Mouse (Mus musculus): ENCODE measurements around the gene Spata31d1d.
"Not testable (repeated sequence)": the region's sequence is repeated elsewhere in the genome, so short reads cannot be mapped to it uniquely, and the experiment has no call there.

Gene Spata31d1d

GRCm38 (mm10) chr13:59711984-59712383 lies 19.6 kb downstream of the Spata31d1d start, which contains the start of gene Spata31d1b:
Gene Spata31d1b, plus strand, starts transcription at chr13:59712284.
- not testable (repeated sequence) for DNase-seq (ENCODE audit: low read depth, low spot score); H3K27me3 ChIP-seq (ENCODE audit: control insufficient read depth, insufficient read depth, low read length, poor library complexity, severe bottlenecking); H3K36me3 ChIP-seq (ENCODE audit: control insufficient read depth, insufficient read depth, low read length, poor library complexity, severe bottlenecking)

- H3K36me3 ChIP-seq (ENCODE audit: control insufficient read depth, insufficient read depth, low read length, poor library complexity, severe bottlenecking), result no peaks in the 10 kb centered on the region
- DNase-seq (ENCODE audit: low read depth, low spot score), result no peak
- no peaks in the 10 kb centered on the region for H3K27me3 ChIP-seq (ENCODE audit: control insufficient read depth, insufficient read depth, low read length, poor library complexity, severe bottlenecking)
Measured at GRCm38 (mm10) chr13:59710230-59710629, 21.3 kb downstream of the Spata31d1d start, which contains the start of gene Spata31d1a. Gene Spata31d1a, minus strand, starts transcription at chr13:59710330.

- Histone ChIP-seq H3K27me3 (ENCODE audit: control insufficient read depth, insufficient read depth, low read length, poor library complexity, severe bottlenecking) (no peaks in the 10 kb centered on the region), H3K36me3 (ENCODE audit: control insufficient read depth, insufficient read depth, low read length, poor library complexity, severe bottlenecking) (no peaks in the 10 kb centered on the region)
- peak; percentile 25 for DNase-seq (ENCODE audit: low read depth, low spot score)
Measured at GRCm38 (mm10) chr13:59704562-59704961, 27.0 kb downstream of the Spata31d1d start.

GRCm38 (mm10) chr13:59703514-59703913 lies 28.0 kb downstream of the Spata31d1d start:
- H3K36me3 ChIP-seq (ENCODE audit: control insufficient read depth, insufficient read depth, low read length, poor library complexity, severe bottlenecking), result no peaks in the 10 kb centered on the region
- H3K27me3 ChIP-seq (ENCODE audit: control insufficient read depth, insufficient read depth, low read length, poor library complexity, severe bottlenecking), result no peaks in the 10 kb centered on the region
- no peak for DNase-seq (ENCODE audit: low read depth, low spot score)

- H3K36me3 ChIP-seq (ENCODE audit: control insufficient read depth, insufficient read depth, low read length, poor library complexity, severe bottlenecking); DNase-seq (ENCODE audit: low read depth, low spot score); H3K27me3 ChIP-seq (ENCODE audit: control insufficient read depth, insufficient read depth, low read length, poor library complexity, severe bottlenecking): not testable (repeated sequence)
Measured at GRCm38 (mm10) chr13:59700137-59700536, 31.4 kb downstream of the Spata31d1d start.

GRCm38 (mm10) chr13:59699131-59699530 lies 32.4 kb downstream of the Spata31d1d start:
- no peak for DNase-seq (ENCODE audit: low read depth, low spot score)
- Histone ChIP-seq H3K36me3 (ENCODE audit: control insufficient read depth, insufficient read depth, low read length, poor library complexity, severe bottlenecking) (no peaks in the 10 kb centered on the region), H3K27me3 (ENCODE audit: control insufficient read depth, insufficient read depth, low read length, poor library complexity, severe bottlenecking) (no peaks in the 10 kb centered on the region)

GRCm38 (mm10) chr13:59695781-59696180 lies 35.8 kb downstream of the Spata31d1d start:
- H3K36me3 ChIP-seq (ENCODE audit: control insufficient read depth, insufficient read depth, low read length, poor library complexity, severe bottlenecking), result no peaks in the 10 kb centered on the region
- no peak for DNase-seq (ENCODE audit: low read depth, low spot score)
- no peaks in the 10 kb centered on the region for H3K27me3 ChIP-seq (ENCODE audit: control insufficient read depth, insufficient read depth, low read length, poor library complexity, severe bottlenecking)

- Histone ChIP-seq H3K27me3 (ENCODE audit: control insufficient read depth, insufficient read depth, low read length, poor library complexity, severe bottlenecking) (no peaks in the 10 kb centered on the region), H3K36me3 (ENCODE audit: control insufficient read depth, insufficient read depth, low read length, poor library complexity, severe bottlenecking) (no peaks in the 10 kb centered on the region)
- no peak for DNase-seq (ENCODE audit: low read depth, low spot score)
Measured at GRCm38 (mm10) chr13:59694008-59694407, 37.5 kb downstream of the Spata31d1d start, which contains the start of gene 4921517D22Rik. Gene 4921517D22Rik, minus strand, starts transcription at chr13:59694108.

- Histone ChIP-seq H3K27me3 (ENCODE audit: control insufficient read depth, insufficient read depth, low read length, poor library complexity, severe bottlenecking) (no peaks in the 10 kb centered on the region), H3K36me3 (ENCODE audit: control insufficient read depth, insufficient read depth, low read length, poor library complexity, severe bottlenecking) (no peaks in the 10 kb centered on the region)
- no peak for DNase-seq (ENCODE audit: low read depth, low spot score)
Measured at GRCm38 (mm10) chr13:59691478-59691877, 40.1 kb downstream of the Spata31d1d start.

GRCm38 (mm10) chr13:59690576-59690975 lies 41.0 kb downstream of the Spata31d1d start:
- no peak for DNase-seq (ENCODE audit: low read depth, low spot score)

GRCm38 (mm10) chr13:59689843-59690242 lies 41.7 kb downstream of the Spata31d1d start:
- Histone ChIP-seq H3K27me3 (ENCODE audit: control insufficient read depth, insufficient read depth, low read length, poor library complexity, severe bottlenecking) (no peaks in the 10 kb centered on the region), H3K36me3 (ENCODE audit: control insufficient read depth, insufficient read depth, low read length, poor library complexity, severe bottlenecking) (no peaks in the 10 kb centered on the region)
- DNase-seq (ENCODE audit: low read depth, low spot score), result no peak

More at GRCm38 (mm10) chr13:59690576-59690975, 41.0 kb downstream of the Spata31d1d start:
- no peaks in the 10 kb centered on the region for H3K27me3 ChIP-seq (ENCODE audit: control insufficient read depth, insufficient read depth, low read length, poor library complexity, severe bottlenecking)
- no peaks in the 10 kb centered on the region for H3K36me3 ChIP-seq (ENCODE audit: control insufficient read depth, insufficient read depth, low read length, poor library complexity, severe bottlenecking)

- Histone ChIP-seq H3K36me3 (ENCODE audit: control insufficient read depth, insufficient read depth, low read length, poor library complexity, severe bottlenecking) (no peaks in the 10 kb centered on the region), H3K27me3 (ENCODE audit: control insufficient read depth, insufficient read depth, low read length, poor library complexity, severe bottlenecking) (no peaks in the 10 kb centered on the region)
- no peak for DNase-seq (ENCODE audit: low read depth, low spot score)
Measured at GRCm38 (mm10) chr13:59689313-59689712, 42.2 kb downstream of the Spata31d1d start.

- Histone ChIP-seq H3K27me3 (ENCODE audit: control insufficient read depth, insufficient read depth, low read length, poor library complexity, severe bottlenecking) (no peaks in the 10 kb centered on the region), H3K36me3 (ENCODE audit: control insufficient read depth, insufficient read depth, low read length, poor library complexity, severe bottlenecking) (no peaks in the 10 kb centered on the region)
- no peak for DNase-seq (ENCODE audit: low read depth, low spot score)
Measured at GRCm38 (mm10) chr13:59688338-59688770, 43.2 kb downstream of the Spata31d1d start.

GRCm38 (mm10) chr13:59685236-59685635 lies 46.3 kb downstream of the Spata31d1d start:
- DNase-seq (ENCODE audit: low read depth, low spot score), result no peak
- H3K27me3 ChIP-seq (ENCODE audit: control insufficient read depth, insufficient read depth, low read length, poor library complexity, severe bottlenecking), result no peaks in the 10 kb centered on the region
- no peaks in the 10 kb centered on the region for H3K36me3 ChIP-seq (ENCODE audit: control insufficient read depth, insufficient read depth, low read length, poor library complexity, severe bottlenecking)

- no peaks in the 10 kb centered on the region for H3K36me3 ChIP-seq (ENCODE audit: control insufficient read depth, insufficient read depth, low read length, poor library complexity, severe bottlenecking)
- DNase-seq (ENCODE audit: low read depth, low spot score), result no peak
- H3K27me3 ChIP-seq (ENCODE audit: control insufficient read depth, insufficient read depth, low read length, poor library complexity, severe bottlenecking), result no peaks in the 10 kb centered on the region
Measured at GRCm38 (mm10) chr13:59682629-59683028, 48.9 kb downstream of the Spata31d1d start.

GRCm38 (mm10) chr13:59679908-59680307 lies 51.6 kb downstream of the Spata31d1d start:
- DNase-seq (ENCODE audit: low read depth, low spot score), result no peak
- no peaks in the 10 kb centered on the region for H3K36me3 ChIP-seq (ENCODE audit: control insufficient read depth, insufficient read depth, low read length, poor library complexity, severe bottlenecking)
- H3K27me3 ChIP-seq (ENCODE audit: control insufficient read depth, insufficient read depth, low read length, poor library complexity, severe bottlenecking), result no peaks in the 10 kb centered on the region

Data from splenic B cell, adult 2 months (primary cell).